Mouse (Mus musculus): ENCODE data around the gene Gm815. TPM values are rescaled to one million over a fixed set of nuclear protein-coding genes. Genes with fewer than 3 reads are reported as not detected.

The Gm815 gene
- polyA plus RNA-seq (2014; fragmentation: Illumina TruSeq; extraction: RNeasy Lipid Tissue Mini Kit (QIAGEN cat#74804)) = 0.68 TPM

DNA sequence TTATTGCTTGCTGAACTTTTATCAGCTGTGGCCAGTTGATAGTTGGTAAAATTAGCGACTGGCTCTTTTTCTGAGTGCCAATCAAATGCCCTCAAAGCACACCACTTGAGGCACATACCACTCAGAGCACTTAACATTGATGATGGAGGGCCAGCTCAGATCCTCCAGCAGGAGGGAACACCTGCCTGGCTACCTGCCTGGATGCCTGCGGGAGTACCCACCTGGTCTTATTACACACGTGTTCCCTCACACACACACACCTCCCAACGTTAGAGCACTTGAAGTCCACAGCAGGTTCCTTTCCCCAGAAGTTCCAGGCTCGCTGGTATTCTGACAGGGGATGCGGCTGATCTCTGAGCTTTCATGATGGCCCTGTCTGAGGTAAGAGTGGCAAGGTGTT is at the start of gene Gm815:
Gene Gm815 (plus strand): TSS at position 266 of the 400 bp plus-strand sequence.

